Mouse (Mus musculus): Measurements from ENCODE around the gene Larp7.

GRCm38 (mm10) chr3:127515251-127515650, 37.9 kb downstream of the Larp7 start:
- TF ChIP-seq CTCF (IDR thresholded peaks at IDR 0.05; ENCODE audit: borderline replicate concordance, insufficient read depth, low read depth, low read length) (no peak), POLR2A (IDR thresholded peaks at IDR 0.05; ENCODE audit: borderline replicate concordance, insufficient read depth, low read length) (no peak)

Measured in cerebellum, adult 2 months (tissue).